Mouse (Mus musculus) testis, adult 2 months (tissue): Measurements from ENCODE around the gene Asb7.

ENCODE experiments used
- CTCF ChIP-seq: fragments of 200-500 bp; IDR thresholded peaks from 2 replicates; pipeline ENCODE4 v1.5.1; 2012; ENCODE audit warnings: low read depth, mild to moderate bottlenecking, inconsistent platforms, low read length, moderate library complexity; ENCODE audit not compliant: control insufficient read depth, insufficient read depth, insufficient replicate concordance
- POLR2A ChIP-seq: fragments of 200-500 bp; IDR thresholded peaks from 2 replicates; pipeline ENCODE4 v1.6.1; 2012; ENCODE audit warnings: low read depth, mild to moderate bottlenecking, inconsistent platforms, low read length, moderate library complexity; ENCODE audit not compliant: control insufficient read depth

GRCm38 (mm10) chr7:66724514-66724913 lies 35.1 kb upstream of the Asb7 start:
- TF ChIP-seq CTCF = no peak
- no peak for TF ChIP-seq POLR2A
